Mouse (Mus musculus): Measurements from ENCODE around the gene Katnal1. TPM values are rescaled to one million over a fixed set of nuclear protein-coding genes. Genes with fewer than 3 reads are reported as not detected.
A peak's percentile ranks its signal among the peaks of the same experiment; 100 is the strongest.

Gene Katnal1
- total and polyA plus RNA-seq, 3 experiments = 2.8 to 7.0 (median 3.2) TPM

- TF ChIP-seq ZNF384 (IDR thresholded peaks at IDR 0.05; ENCODE audit: low read depth, low read length) = no peak
- TF ChIP-seq JUND (conservative IDR thresholded peaks at IDR 0.05; ENCODE audit: low read depth, low read length) = no peak
- TF ChIP-seq UBTF (IDR thresholded peaks at IDR 0.05; ENCODE audit: low read depth, low read length) = no peak
- TF ChIP-seq GABPA (IDR thresholded peaks at IDR 0.05; ENCODE audit: insufficient replicate concordance, low read depth, low read length) = no peak
- TF ChIP-seq JUN (IDR thresholded peaks at IDR 0.05; ENCODE audit: insufficient read depth, low read depth, low read length) = no peak
- no peak for TF ChIP-seq MEF2A (IDR thresholded peaks at IDR 0.05; ENCODE audit: borderline replicate concordance, low read depth, low read length)
- TF ChIP-seq ZMIZ1 (IDR thresholded peaks at IDR 0.05; ENCODE audit: low read depth, low read length) = no peak
- TF ChIP-seq TBP (conservative IDR thresholded peaks at IDR 0.05; ENCODE audit: low read depth, low read length) = no peak
- no peak for TF ChIP-seq SIN3A (IDR thresholded peaks at IDR 0.05; ENCODE audit: low read length)
- TF ChIP-seq E2F4 (IDR thresholded peaks at IDR 0.05; ENCODE audit: insufficient replicate concordance, low read depth, low read length) = no peak
- no peak for TF ChIP-seq MYC (IDR thresholded peaks at IDR 0.05; ENCODE audit: low read depth, low read length)
- TF ChIP-seq MAFK (IDR thresholded peaks at IDR 0.05; ENCODE audit: insufficient replicate concordance, low read length) = no peak
- no peak for TF ChIP-seq CTCF (conservative IDR thresholded peaks at IDR 0.05 in 1 of 2, IDR thresholded peaks at IDR 0.05 in 1 of 2; ENCODE audit: low read depth in 2 of 2, low read length in 2 of 2)
- no peak for TF ChIP-seq ELF1 (IDR thresholded peaks at IDR 0.05; ENCODE audit: low read depth, low read length)
- no peak for TF ChIP-seq MXI1 (IDR thresholded peaks at IDR 0.05; ENCODE audit: low read depth, low read length)
- no peak for TF ChIP-seq RAD21 (IDR thresholded peaks at IDR 0.05; ENCODE audit: low read depth, low read length)
- no peak for TF ChIP-seq NELFE (IDR thresholded peaks at IDR 0.05; ENCODE audit: low read depth, low read length)
- H3K27me3 ChIP-seq (replicated peaks) = no peaks in the 10 kb centered on the region
- in situ Hi-C loops (cut with MboI; ENCODE audit: low pct_ligation_motif_present, low pct_unique_long_range_greater_than_20kb, low sequenced_read_pairs) (no loop called here), dilution Hi-C loops (cut with MboI; ENCODE audit: extremely low pct_ligation_motif_present, extremely low pct_unique_long_range_greater_than_20kb, low sequenced_read_pairs) (no loop called here)
- H3K4me3 ChIP-seq (replicated peaks in 1 of 3; ENCODE audit: low read depth in 2 of 3, low read length in 2 of 3, poor library complexity in 1 of 3) = no peak overlapping the region
- H3K4me2 ChIP-seq (ENCODE audit: insufficient read depth, low read depth, poor library complexity, severe bottlenecking) = no peak overlapping the region
- H3K79me2 ChIP-seq (replicated peaks; ENCODE audit: control insufficient read depth, extremely low read depth, insufficient read depth, poor library complexity, severe bottlenecking) = no peaks in the 10 kb centered on the region
- peaks cover 3% of the 10 kb centered on the region for H3K9me3 ChIP-seq (replicated peaks; ENCODE audit: low read length)
- H3K4me1 ChIP-seq (ENCODE audit: control insufficient read depth in 1 of 2, insufficient read depth in 2 of 2) = peaks cover 16 to 31% of the 10 kb centered on the region in 2 experiments
- no peak overlapping the region for H3K9ac ChIP-seq (ENCODE audit: insufficient read depth, low read depth)
- no peak overlapping the region for H3K27ac ChIP-seq (ENCODE audit: insufficient read depth, low read depth)
- DNase-seq (ENCODE audit: extremely low read depth) = no peak
- H3K36me3 ChIP-seq (replicated peaks in 1 of 2; ENCODE audit: control insufficient read depth in 1 of 2, insufficient read depth in 1 of 2, low read length in 1 of 2) = peaks cover 15 to 40% of the 10 kb centered on the region in 2 experiments
These were observed 33.3 kb downstream of the Katnal1 start for GRCm38 (mm10) chr5:148895833-148896232.

GRCm38 (mm10) chr5:148895034-148895433 is 34.1 kb downstream of the Katnal1 start:
- Histone ChIP-seq H3K79me2 (replicated peaks; ENCODE audit: control insufficient read depth, extremely low read depth, insufficient read depth, poor library complexity, severe bottlenecking) (no peaks in the 10 kb centered on the region), H3K36me3 (replicated peaks in 1 of 2; ENCODE audit: control insufficient read depth in 1 of 2, insufficient read depth in 1 of 2, low read length in 1 of 2) (peaks cover 15 to 39% of the 10 kb centered on the region in 2 experiments), H3K9me3 (replicated peaks; ENCODE audit: low read length) (peaks cover 5% of the 10 kb centered on the region), H3K4me3 (replicated peaks in 1 of 3; ENCODE audit: low read depth in 2 of 3, low read length in 2 of 3, poor library complexity in 1 of 3) (no peak overlapping the region), H3K27me3 (replicated peaks) (no peaks in the 10 kb centered on the region), H3K9ac (ENCODE audit: insufficient read depth, low read depth) (no peak overlapping the region), H3K4me2 (ENCODE audit: insufficient read depth, low read depth, poor library complexity, severe bottlenecking) (no peak overlapping the region; the same call in 1 of the 2 replicates), H3K27ac (ENCODE audit: insufficient read depth, low read depth) (peak overlapping the region; percentile 28; the same call in 1 of the 2 replicates), H3K4me1 (ENCODE audit: control insufficient read depth in 1 of 2, insufficient read depth in 2 of 2) (peaks cover 16 to 31% of the 10 kb centered on the region in 2 experiments)
- in situ Hi-C loops (cut with MboI; ENCODE audit: low pct_ligation_motif_present, low pct_unique_long_range_greater_than_20kb, low sequenced_read_pairs) = no loop called here
- no peak for TF ChIP-seq SIN3A (IDR thresholded peaks at IDR 0.05; ENCODE audit: low read length)
- peak; percentile 18; the same call in 1 of the 2 replicates for TF ChIP-seq MEF2A (IDR thresholded peaks at IDR 0.05; ENCODE audit: borderline replicate concordance, low read depth, low read length)
- DNase-seq (ENCODE audit: extremely low read depth) = peak; percentile 12
- dilution Hi-C loops (cut with MboI; ENCODE audit: extremely low pct_ligation_motif_present, extremely low pct_unique_long_range_greater_than_20kb, low sequenced_read_pairs) = no loop called here
